10 mouse cellular contexts compared by ENCODE assay signal in genomic region chr14:31431789-31432330, GRCm38 (mm10). TPM values are rescaled to one million over a fixed set of nuclear protein-coding genes. Genes with fewer than 3 reads are reported as not detected.
DNase-seq lines count a peak whose midpoint lies in the region; ATAC-seq lines count a peak whose summit lies in the region.
"Had no signal": no experiment of that assay in that cellular context is flagged by ENCODE, and none has a peak within 500 bp of the region (broad histone marks: within the 10 kb centered on the region; RNA-seq: fewer than 3 reads in every experiment).

No protein-coding gene starts in this region.

- H3K27me3 ChIP-seq in heart, embryonic 12.5 days (replicated peaks), result no peaks in the 10 kb centered on the region
- no peaks in the 10 kb centered on the region for H3K27me3 ChIP-seq in limb, embryonic 10.5 days (ENCODE audit: low read depth, poor library complexity, severe bottlenecking)
- H3K27me3 ChIP-seq in forebrain, embryonic 11.5 days (ENCODE audit: control insufficient read depth, insufficient read depth, low read length), result no peaks in the 10 kb centered on the region

- DNase-seq in heart, adult 9 months (ENCODE audit: low spot score in 2 of 2), result peak; percentile 45 to 69
- no peak for DNase-seq in heart, postnatal 14 days
- DNase-seq in CD4-positive helper T cell, adult 2 months (ENCODE audit: low read depth, low spot score), result peak; percentile 23
- DNase-seq in limb, embryonic 10.5 days (ENCODE audit: low spot score), result no peak
- DNase-seq in urinary bladder, postnatal 25 days (ENCODE audit: low spot score), result no peak
- no peak for DNase-seq in urinary bladder, postnatal 10 days (ENCODE audit: low spot score)
- no peak for DNase-seq in forebrain, embryonic 11.5 days (ENCODE audit: low spot score)
- DNase-seq: right cerebral cortex, postnatal 14 days; thymus, postnatal 14 days had no signal

- H3K9ac ChIP-seq in heart, embryonic 12.5 days, result no peak overlapping the region
- H3K9ac ChIP-seq in forebrain, embryonic 11.5 days (ENCODE audit: low read length), result no peak overlapping the region

- H3K4me1 ChIP-seq in heart, embryonic 12.5 days (replicated peaks), result peaks cover 69% of the 10 kb centered on the region
- peaks cover 63% of the 10 kb centered on the region for H3K4me1 ChIP-seq in limb, embryonic 10.5 days
- peaks cover 4% of the 10 kb centered on the region; the same call in 1 of the 2 replicates for H3K4me1 ChIP-seq in forebrain, embryonic 11.5 days (replicated peaks; ENCODE audit: control insufficient read depth, insufficient read depth, low read length)

- H3K4me2 ChIP-seq in heart, embryonic 12.5 days, result 0 out of 2 replicates have a peak overlapping the region, but pooled peaks have one; percentile 9
- no peak overlapping the region for H3K4me2 ChIP-seq in forebrain, embryonic 11.5 days (ENCODE audit: low read depth, low read length, severe bottlenecking)

- H3K36me3 ChIP-seq in heart, embryonic 12.5 days, result peaks cover 3% of the 10 kb centered on the region
- peaks cover 55% of the 10 kb centered on the region for H3K36me3 ChIP-seq in limb, embryonic 10.5 days
- no peaks in the 10 kb centered on the region for H3K36me3 ChIP-seq in forebrain, embryonic 11.5 days (ENCODE audit: control insufficient read depth, insufficient read depth, low read length)

- intact Hi-C loops in heart, postnatal 14 days (cut with DNase I), result no loop called here

- 0 out of 2 replicates have a peak overlapping the region, but pooled peaks have one; percentile 18 for H3K27ac ChIP-seq in heart, embryonic 12.5 days (ENCODE audit: poor library complexity, severe bottlenecking)
- H3K27ac ChIP-seq in limb, embryonic 10.5 days, result peak overlapping the region; percentile 96; the same call in 1 of the 2 replicates
- H3K27ac ChIP-seq in forebrain, embryonic 11.5 days (ENCODE audit: low read depth, low read length), result no peak overlapping the region

- H3K4me3 ChIP-seq in heart, embryonic 12.5 days, result no peak overlapping the region
- no peak overlapping the region; the same call in 1 of the 2 replicates for H3K4me3 ChIP-seq in limb, embryonic 10.5 days
- no peak overlapping the region for H3K4me3 ChIP-seq in forebrain, embryonic 11.5 days (ENCODE audit: low read depth, low read length)

- WGBS in heart, embryonic 12.5 days, result 63% methylated on average over 3 of the region's 3 CpGs
- 75% methylated on average over 3 of the region's 3 CpGs for WGBS in limb, embryonic 10.5 days
- 86% methylated on average over 3 of the region's 3 CpGs for WGBS in forebrain, embryonic 11.5 days

- no peaks in the 10 kb centered on the region for H3K9me3 ChIP-seq in heart, embryonic 12.5 days (replicated peaks)
- no peaks in the 10 kb centered on the region for H3K9me3 ChIP-seq in limb, embryonic 10.5 days (replicated peaks)
- no peaks in the 10 kb centered on the region for H3K9me3 ChIP-seq in forebrain, embryonic 11.5 days (ENCODE audit: control insufficient read depth, low read length)

- ATAC-seq in heart, embryonic 12.5 days (ENCODE audit: insufficient number of reproducible peaks, low FRiP score), result no peak
- ATAC-seq in forebrain, embryonic 11.5 days (replicated peaks; ENCODE audit: low FRiP score), result no peak

RNA-seq across cellular contexts. Expression of gene Sh3bp5, which starts 4.0 kb away (rescaled TPM):
- total RNA-seq in heart, postnatal 14 days (2021), result 10 to 100 TPM; 44.4 to 47.3 TPM
- 29.9 and 30.2 TPM in 2 replicates for polyA plus RNA-seq in heart, embryonic 12.5 days (2016; fragmentation: Nextera tagmentation; extraction: Ambion mirVana)
- polyA plus RNA-seq in limb, embryonic 10.5 days (2016; fragmentation: Nextera tagmentation; extraction: Ambion mirVana), result 43.0 and 47.9 TPM in 2 replicates
- polyA plus RNA-seq in forebrain, embryonic 11.5 days (2014; fragmentation: Nextera tagmentation; extraction: Ambion mirVana), result 15.8 and 17.4 TPM in 2 replicates

Comparison
In these comparisons a context has a peak if more than half of its experiments do, and no peak if none do; other contexts are left out.
1. DNase-seq: peak in heart, adult 9 months (2 of 2) and CD4-positive helper T cell, adult 2 months (single experiment); none in heart, postnatal 14 days (0 of 2), limb, embryonic 10.5 days (single experiment), urinary bladder, postnatal 25 days (single experiment), urinary bladder, postnatal 10 days (single experiment) and forebrain, embryonic 11.5 days (single experiment).